Comparison of ENCODE assay signal across 8 mouse cellular contexts in genomic region chr19:24173608-24174523, GRCm38 (mm10). TPM values are rescaled to one million over a fixed set of nuclear protein-coding genes. Genes with fewer than 3 reads are reported as not detected.
DNase-seq lines count a peak whose midpoint lies in the region; ATAC-seq lines count a peak whose summit lies in the region.

No protein-coding gene starts in this region.

- H3K9me3 ChIP-seq in midbrain, embryonic 11.5 days (ENCODE audit: control insufficient read depth, low read length): no peaks in the 10 kb centered on the region

- peak overlapping the region; percentile 80 for H3K4me2 ChIP-seq in midbrain, embryonic 11.5 days

- H3K27ac ChIP-seq in midbrain, embryonic 11.5 days (ENCODE audit: low read depth, low read length): peak overlapping the region; percentile 65; the same call in 1 of the 2 replicates

- peak overlapping the region; percentile 79 for H3K4me3 ChIP-seq in midbrain, embryonic 11.5 days (ENCODE audit: low read depth, low read length)

- no peaks in the 10 kb centered on the region for H3K27me3 ChIP-seq in midbrain, embryonic 11.5 days (ENCODE audit: control insufficient read depth, insufficient read depth, low read length)

- intact Hi-C loops in left cerebral cortex, postnatal 4 days (cut with DNase I): no loop called here

- peaks cover 10% of the 10 kb centered on the region; the same call in 1 of the 2 replicates for H3K4me1 ChIP-seq in midbrain, embryonic 11.5 days (ENCODE audit: control insufficient read depth, insufficient read depth, low read length)

- H3K9ac ChIP-seq in midbrain, embryonic 11.5 days (ENCODE audit: low read length): peak overlapping the region; percentile 93

- DNase-seq in adrenal gland, adult 2 months: peak; percentile 99
- DNase-seq in embryo, embryonic 11 days: peak; percentile 97
- peak; percentile 96 for DNase-seq in kidney, adult 11 months
- DNase-seq in left cerebral cortex, postnatal 4 days: peak; percentile 94
- DNase-seq in midbrain, embryonic 11.5 days (ENCODE audit: low spot score, missing footprints): peak; percentile 99
- DNase-seq in skeletal muscle tissue, adult 2 months (ENCODE audit: low read depth, low spot score): peak; percentile 81

- H3K36me3 ChIP-seq in midbrain, embryonic 11.5 days (ENCODE audit: control insufficient read depth, insufficient read depth, low read length): no peaks in the 10 kb centered on the region

- whole genome bisulfite sequencing in midbrain, embryonic 11.5 days: under 1% methylated on average over 90 of the region's 103 CpGs

- peak; percentile 88 for ATAC-seq in granulocyte monocyte progenitor cell, adult 5-6 weeks (replicated peaks; ENCODE audit: poor library complexity, severe bottlenecking)
- ATAC-seq in midbrain, embryonic 11.5 days (ENCODE audit: low FRiP score): peak; percentile 94
- ATAC-seq in erythroid progenitor cell, adult 5-6 weeks (replicated peaks; ENCODE audit: low FRiP score, poor library complexity, severe bottlenecking): no peak

RNA-seq across cellular contexts. Expression of gene Tjp2, which starts 51.0 kb away (rescaled TPM):
- total RNA-seq in adrenal gland, adult 2 months (2021): 10 to 100 TPM in 1 of 2 experiments, 1 to 10 TPM in 1; 6.6 to 13.1 TPM
- 4.1 and 5.0 TPM in 2 replicates for polyA plus RNA-seq in adrenal gland, adult 2 months (2012; rRNA removed)
- 2.8 and 5.7 TPM in 2 replicates for total RNA-seq in granulocyte monocyte progenitor cell, adult 5-6 weeks (2014; fragmentation: Nextera tagmentation)
- total RNA-seq in granulocyte monocyte progenitor cell, adult 5-6 weeks (2017): 3.0 and 4.7 TPM in 2 replicates
- 10 to 100 TPM; 19.0 to 20.3 TPM for total RNA-seq in left cerebral cortex, postnatal 4 days (2021)
- polyA plus RNA-seq in midbrain, embryonic 11.5 days (2014; fragmentation: Nextera tagmentation; extraction: Ambion mirVana): 22.3 and 23.0 TPM in 2 replicates
- total RNA-seq in erythroid progenitor cell, adult 5-6 weeks (2015; ENCODE audit: low replicate concordance): not detected in 2 replicates
- total RNA-seq in erythroid progenitor cell, adult 5-6 weeks (2017; ENCODE audit: low replicate concordance): 1.3 and 3.7 TPM in 2 replicates
